Mouse (Mus musculus) MEL (cell line): ENCODE results near the gene Susd5. TPM values are rescaled to one million over a fixed set of nuclear protein-coding genes. Genes with fewer than 3 reads are reported as not detected.

ENCODE experiments used
- DNase-seq: peaks from one replicate; pipeline ENCODE4 v3.0.0; 2011; ENCODE audit warnings: low read depth, low spot score
- H3K27ac ChIP-seq: 2 replicates; pipeline ENCODE4 v1.5.1; 2012; ENCODE audit warnings: low read depth, mild to moderate bottlenecking, control low read depth, low read length, moderate library complexity; ENCODE audit not compliant: control insufficient read depth
- H3K27me3 ChIP-seq, 2 experiments: fragments of 150-350 bp in 1 of 2; sonication (generic) in 1 of 2; 2 replicates each; pipeline ENCODE4 v1.6.1; 2012; ENCODE audit warnings: low read length in 2 of 2, mild to moderate bottlenecking in 2 of 2, improper control_type of control experiment in 1 of 2, moderate library complexity in 1 of 2; ENCODE audit not compliant: insufficient read depth in 2 of 2, control insufficient read depth in 1 of 2
- H3K36me3 ChIP-seq, 2 experiments: 2 replicates each; pipeline ENCODE4 v1.6.1; 2012 to 2014; ENCODE audit warnings: low read length in 2 of 2, improper control_type of control experiment in 1 of 2, inconsistent platforms in 1 of 2, mild to moderate bottlenecking in 1 of 2; ENCODE audit not compliant: insufficient read depth in 2 of 2, control insufficient read depth in 1 of 2
- H3K4me1 ChIP-seq, 2 experiments: fragments of 150-350 bp in 1 of 2; sonication (generic) in 1 of 2; 2 replicates each; pipeline ENCODE4 v1.6.1; 2012; ENCODE audit warnings: low read length in 2 of 2, improper control_type of control experiment in 1 of 2, mild to moderate bottlenecking in 1 of 2; ENCODE audit not compliant: insufficient read depth in 2 of 2, control insufficient read depth in 1 of 2
- H3K4me3 ChIP-seq, 2 experiments: fragments of 150-350 bp in 1 of 2; sonication (generic) in 1 of 2; 2 replicates each; pipeline ENCODE4 v1.5.1; 2012; ENCODE audit warnings: low read depth in 2 of 2, low read length in 2 of 2, mild to moderate bottlenecking in 2 of 2, moderate library complexity in 2 of 2, control low read depth in 1 of 2, improper control_type of control experiment in 1 of 2; ENCODE audit not compliant: control insufficient read depth in 1 of 2, insufficient read depth in 1 of 2
- H3K79me2 ChIP-seq: 2 replicates; pipeline ENCODE4 v1.6.1; 2012; ENCODE audit warnings: mild to moderate bottlenecking, low read length, moderate library complexity; ENCODE audit not compliant: control insufficient read depth, poor library complexity, insufficient read depth
- H3K9ac ChIP-seq: 2 replicates; pipeline ENCODE4 v1.6.1; 2012; ENCODE audit warnings: low read depth, mild to moderate bottlenecking, control low read depth, low read length, moderate library complexity; ENCODE audit not compliant: control insufficient read depth, poor library complexity, severe bottlenecking
- H3K9me3 ChIP-seq: fragments of 150-350 bp; sonication (generic); replicated peaks from 2 replicates; pipeline ENCODE4 v1.6.1; 2012; ENCODE audit warnings: mild to moderate bottlenecking, low read length, improper control_type of control experiment, moderate library complexity; ENCODE audit not compliant: insufficient read depth
- BHLHE40 ChIP-seq: IDR thresholded peaks from 2 replicates; pipeline ENCODE4 v1.6.1; 2012; ENCODE audit warnings: low read depth, mild to moderate bottlenecking, inconsistent platforms, low read length, improper control_type of control experiment, borderline replicate concordance
- CHD1 ChIP-seq: IDR thresholded peaks from 2 replicates; pipeline ENCODE4 v1.6.1; 2012; ENCODE audit warnings: low read depth, mild to moderate bottlenecking, inconsistent platforms, low read length, improper control_type of control experiment
- CHD2 ChIP-seq: IDR thresholded peaks from 2 replicates; pipeline ENCODE4 v1.6.1; 2011; ENCODE audit warnings: low read length, improper control_type of control experiment
- CTCF ChIP-seq, 3 experiments: IDR thresholded peaks in 2 of 3; conservative IDR thresholded peaks in 1 of 3; 2 replicates each; pipeline ENCODE4 v1.5.1; 2011 to 2012; ENCODE audit warnings: low read length in 3 of 3, low read depth in 2 of 3, mild to moderate bottlenecking in 2 of 3, improper control_type of control experiment in 1 of 3, inconsistent platforms in 1 of 3, mixed read lengths in 1 of 3, moderate library complexity in 1 of 3; ENCODE audit not compliant: control insufficient read depth in 1 of 3, insufficient read depth in 1 of 3, poor library complexity in 1 of 3, severe bottlenecking in 1 of 3
- EP300 ChIP-seq, 2 experiments: IDR thresholded peaks; 2 replicates each; pipeline ENCODE4 v1.6.1; 2011; ENCODE audit warnings: improper control_type of control experiment in 2 of 2, low read length in 2 of 2, low read depth in 1 of 2, mild to moderate bottlenecking in 1 of 2
- GATA1 ChIP-seq: IDR thresholded peaks from 2 replicates; pipeline ENCODE4 v1.6.1; 2011; ENCODE audit warnings: low read depth, low read length, improper control_type of control experiment
- HCFC1 ChIP-seq: IDR thresholded peaks from 2 replicates; pipeline ENCODE4 v1.6.1; 2012; ENCODE audit warnings: low read depth, mild to moderate bottlenecking, inconsistent platforms, low read length, improper control_type of control experiment, moderate library complexity
- KAT2A ChIP-seq: conservative IDR thresholded peaks from 2 replicates; pipeline ENCODE4 v1.6.1; 2012; ENCODE audit warnings: low read depth, low read length, improper control_type of control experiment, inconsistent platforms
- MAX ChIP-seq: IDR thresholded peaks from 2 replicates; pipeline ENCODE4 v1.6.1; 2011; ENCODE audit warnings: low read length, improper control_type of control experiment
- MEF2A ChIP-seq: IDR thresholded peaks from 2 replicates; pipeline ENCODE4 v1.6.1; 2014; ENCODE audit warnings: low read depth, mild to moderate bottlenecking, inconsistent platforms, low read length, improper control_type of control experiment; ENCODE audit not compliant: poor library complexity, insufficient replicate concordance, severe bottlenecking; ENCODE audit errors: extremely low read depth
- MXI1 ChIP-seq: IDR thresholded peaks from 2 replicates; pipeline ENCODE4 v1.6.1; 2011; ENCODE audit warnings: mild to moderate bottlenecking, low read depth, low read length, improper control_type of control experiment
- MYC ChIP-seq: IDR thresholded peaks from 2 replicates; pipeline ENCODE4 v1.6.1; 2011; ENCODE audit warnings: low read depth, mild to moderate bottlenecking, low read length, improper control_type of control experiment, moderate library complexity
- POLR2A ChIP-seq, 2 experiments: IDR thresholded peaks; 2 replicates each; pipeline ENCODE4 v1.6.1; 2011 to 2012; ENCODE audit warnings: low read length in 2 of 2, mild to moderate bottlenecking in 2 of 2, control low read depth in 1 of 2, improper control_type of control experiment in 1 of 2, low read depth in 1 of 2, moderate library complexity in 1 of 2; ENCODE audit not compliant: control insufficient read depth in 1 of 2, insufficient read depth in 1 of 2, poor library complexity in 1 of 2
- POLR2AphosphoS2 ChIP-seq: IDR thresholded peaks from 2 replicates; pipeline ENCODE4 v1.6.1; 2011; ENCODE audit warnings: low read length, improper control_type of control experiment
- RAD21 ChIP-seq: IDR thresholded peaks from 2 replicates; pipeline ENCODE4 v1.6.1; 2011; ENCODE audit warnings: mild to moderate bottlenecking, low read depth, low read length, improper control_type of control experiment
- SIN3A ChIP-seq: IDR thresholded peaks from 2 replicates; pipeline ENCODE4 v1.6.1; 2012; ENCODE audit warnings: low read length, improper control_type of control experiment, inconsistent platforms
- SMC3 ChIP-seq: IDR thresholded peaks from 2 replicates; pipeline ENCODE4 v1.6.1; 2011; ENCODE audit warnings: low read depth, low read length, improper control_type of control experiment
- TBP ChIP-seq: IDR thresholded peaks from 2 replicates; pipeline ENCODE4 v1.8.0; 2011; ENCODE audit warnings: low read depth, low read length, improper control_type of control experiment
- TCF12 ChIP-seq: IDR thresholded peaks from 2 replicates; pipeline ENCODE4 v1.6.1; 2014; ENCODE audit warnings: low read depth, mild to moderate bottlenecking, inconsistent platforms, low read length, improper control_type of control experiment, moderate library complexity
- UBTF ChIP-seq: IDR thresholded peaks from 2 replicates; pipeline ENCODE4 v1.6.1; 2012; ENCODE audit warnings: low read depth, mild to moderate bottlenecking, inconsistent platforms, low read length, improper control_type of control experiment, moderate library complexity, borderline replicate concordance; ENCODE audit not compliant: insufficient read depth
- USF1 ChIP-seq: IDR thresholded peaks from 2 replicates; pipeline ENCODE4 v1.6.1; 2014; ENCODE audit warnings: low read depth, mild to moderate bottlenecking, inconsistent platforms, low read length, improper control_type of control experiment, moderate library complexity
- USF2 ChIP-seq, 2 experiments: IDR thresholded peaks; 2 replicates each; pipeline ENCODE4 v1.6.1; 2011 to 2012; ENCODE audit warnings: improper control_type of control experiment in 2 of 2, low read length in 2 of 2, borderline replicate concordance in 1 of 2, inconsistent platforms in 1 of 2, low read depth in 1 of 2, mild to moderate bottlenecking in 1 of 2; ENCODE audit not compliant: insufficient read depth in 1 of 2
- ZC3H11A ChIP-seq: IDR thresholded peaks from 2 replicates; pipeline ENCODE4 v1.6.1; 2012; ENCODE audit warnings: low read depth, mild to moderate bottlenecking, inconsistent platforms, low read length, improper control_type of control experiment
- ZMIZ1 ChIP-seq: IDR thresholded peaks from 2 replicates; pipeline ENCODE4 v1.6.1; 2012; ENCODE audit warnings: low read depth, mild to moderate bottlenecking, inconsistent platforms, low read length, improper control_type of control experiment, moderate library complexity
- ZNF384 ChIP-seq: IDR thresholded peaks from 2 replicates; pipeline ENCODE4 v1.6.1; 2012; ENCODE audit warnings: low read depth, mild to moderate bottlenecking, inconsistent platforms, low read length, improper control_type of control experiment
- polyA plus RNA-seq, 2 experiments: library from polyadenylated mRNA; stranded (reverse) in 1 of 2; unstranded in 1 of 2; fragments of >175 nt in 1 of 2; fragments of >200 nt in 1 of 2; gene quantifications; 2 replicates each; pipeline versions ENCODE4 v1.2.1 to v1.2.4; 2012; ENCODE audit warnings: low replicate concordance in 2 of 2, low read depth in 1 of 2; ENCODE audit not compliant: insufficient read length in 2 of 2, insufficient read depth in 1 of 2, missing spikeins in 1 of 2
- total RNA-seq: library from RNA; depleted of rRNA; stranded (reverse); fragments of 300-350 nt; gene quantifications from 2 replicates; pipeline ENCODE4 v1.2.3, GENCODE M21; 2012

The Susd5 gene
- total and polyA plus RNA-seq, 3 experiments = not detected

- Histone ChIP-seq H3K4me3 (no peak overlapping the region), H3K36me3 (no peaks in the 10 kb centered on the region), H3K4me1 (no peaks in the 10 kb centered on the region), H3K9ac (no peak overlapping the region), H3K79me2 (no peaks in the 10 kb centered on the region), H3K9me3 (no peaks in the 10 kb centered on the region), H3K27me3 (no peaks in the 10 kb centered on the region), H3K27ac (no peak overlapping the region)
- TF ChIP-seq SIN3A (no peak), POLR2A (IDR thresholded peaks at IDR 0.05; ENCODE audit: control insufficient read depth in 1 of 2, insufficient read depth in 1 of 2, low read depth in 1 of 2, low read length in 2 of 2, poor library complexity in 1 of 2) (no peak), KAT2A (no peak), MYC (no peak), MAX (no peak), USF2 (IDR thresholded peaks at IDR 0.05; ENCODE audit: borderline replicate concordance in 1 of 2, insufficient read depth in 1 of 2, low read depth in 1 of 2, low read length in 2 of 2) (no peak), BHLHE40 (no peak), RAD21 (no peak)
- no peak for DNase-seq
Observed at GRCm38 (mm10) chr9:114050106-114050505, 6.8 kb upstream of the Susd5 start.

GRCm38 (mm10) chr9:114050778-114051177, 6.2 kb upstream of the Susd5 start:
- H3K4me3 ChIP-seq = no peak overlapping the region

GRCm38 (mm10) chr9:114052031-114052430, 4.9 kb upstream of the Susd5 start:
- no peak overlapping the region for H3K4me3 ChIP-seq
- TF ChIP-seq USF1 = no peak
- TF ChIP-seq HCFC1 = no peak
- TF ChIP-seq ZNF384 = no peak
- no peak for TF ChIP-seq TCF12
- no peak for TF ChIP-seq CTCF (IDR thresholded peaks at IDR 0.05 in 2 of 3, conservative IDR thresholded peaks at IDR 0.05 in 1 of 3; ENCODE audit: control insufficient read depth in 1 of 3, insufficient read depth in 1 of 3, low read depth in 2 of 3, low read length in 3 of 3, poor library complexity in 1 of 3, severe bottlenecking in 1 of 3)
- no peak for TF ChIP-seq MYC
- no peak for TF ChIP-seq SMC3
- no peak for TF ChIP-seq POLR2AphosphoS2
- no peak for TF ChIP-seq USF2 (IDR thresholded peaks at IDR 0.05; ENCODE audit: borderline replicate concordance in 1 of 2, insufficient read depth in 1 of 2, low read depth in 1 of 2, low read length in 2 of 2)

More at GRCm38 (mm10) chr9:114050778-114051177, 6.2 kb upstream of the Susd5 start:
- no peak for DNase-seq
- H3K79me2 ChIP-seq = no peaks in the 10 kb centered on the region
- H3K27ac ChIP-seq = no peak overlapping the region
- H3K27me3 ChIP-seq = no peaks in the 10 kb centered on the region
- H3K4me1 ChIP-seq = no peaks in the 10 kb centered on the region
- H3K36me3 ChIP-seq = no peaks in the 10 kb centered on the region
- no peaks in the 10 kb centered on the region for H3K9me3 ChIP-seq
- TF ChIP-seq TBP (no peak), EP300 (IDR thresholded peaks at IDR 0.05; ENCODE audit: low read depth in 1 of 2, low read length in 2 of 2) (no peak), ZMIZ1 (no peak), GATA1 (no peak), KAT2A (no peak), CHD2 (no peak), UBTF (no peak), MXI1 (no peak), CHD1 (no peak), MEF2A (no peak), MAX (no peak), ZNF384 (no peak), USF1 (no peak), USF2 (IDR thresholded peaks at IDR 0.05; ENCODE audit: borderline replicate concordance in 1 of 2, insufficient read depth in 1 of 2, low read depth in 1 of 2, low read length in 2 of 2) (no peak), ZC3H11A (no peak)
- TF ChIP-seq, all 39 proteins: peak for 0
- no peak overlapping the region for H3K9ac ChIP-seq

More at GRCm38 (mm10) chr9:114052031-114052430, 4.9 kb upstream of the Susd5 start:
- no peaks in the 10 kb centered on the region for H3K36me3 ChIP-seq
- H3K79me2 ChIP-seq = no peaks in the 10 kb centered on the region
- no peak for DNase-seq
- no peak overlapping the region for H3K27ac ChIP-seq
- no peaks in the 10 kb centered on the region for H3K27me3 ChIP-seq
- no peaks in the 10 kb centered on the region for H3K4me1 ChIP-seq
- H3K9me3 ChIP-seq = no peaks in the 10 kb centered on the region
- H3K9ac ChIP-seq = no peak overlapping the region
